Mouse (Mus musculus) ES-Bruce4 (cell line): ENCODE measurements around the gene Tmem50b.

ENCODE experiments used
- CTCF ChIP-seq: IDR thresholded peaks from one replicate; pipeline ENCODE4 v1.8.1; 2011; ENCODE audit warnings: low read depth, low read length
- POLR2A ChIP-seq: IDR thresholded peaks from one replicate; pipeline ENCODE4 v1.8.1; 2011; ENCODE audit warnings: low read length; ENCODE audit not compliant: insufficient read depth

- TF ChIP-seq CTCF (no peak), POLR2A (no peak)
Measured at GRCm38 (mm10) chr16:91553625-91554024, 44.0 kb downstream of the Tmem50b start.
